Mouse (Mus musculus) testis, postnatal 14 days (tissue): ENCODE measurements around the gene Cd200r4.

Source experiments
- DNase-seq: peaks from one replicate; pipeline ENCODE4 v3.0.0; 2021; ENCODE audit warnings: low spot score

Cd200r4 gene

DNA sequence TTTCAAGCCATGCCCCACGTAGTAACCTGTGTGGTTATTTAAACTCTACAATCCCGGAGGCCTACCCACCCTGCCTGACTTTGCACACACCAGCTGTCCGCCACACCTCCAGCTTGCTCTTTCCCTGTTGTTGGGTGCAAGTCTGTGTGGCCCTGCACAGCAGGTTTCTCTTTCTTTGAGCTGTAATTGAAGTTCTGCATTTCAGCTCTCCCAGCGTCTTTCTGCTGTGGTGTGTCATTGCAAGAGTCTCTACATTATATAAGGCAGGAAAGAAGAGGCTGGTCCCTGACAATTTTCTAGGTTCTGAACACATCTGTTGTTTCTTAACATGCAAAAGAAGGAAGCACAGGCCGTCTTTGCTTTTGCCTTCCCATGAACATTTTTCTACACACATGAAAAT, 65.1 kb downstream of the Cd200r4 start:
- DNase-seq, result no peak

DNA sequence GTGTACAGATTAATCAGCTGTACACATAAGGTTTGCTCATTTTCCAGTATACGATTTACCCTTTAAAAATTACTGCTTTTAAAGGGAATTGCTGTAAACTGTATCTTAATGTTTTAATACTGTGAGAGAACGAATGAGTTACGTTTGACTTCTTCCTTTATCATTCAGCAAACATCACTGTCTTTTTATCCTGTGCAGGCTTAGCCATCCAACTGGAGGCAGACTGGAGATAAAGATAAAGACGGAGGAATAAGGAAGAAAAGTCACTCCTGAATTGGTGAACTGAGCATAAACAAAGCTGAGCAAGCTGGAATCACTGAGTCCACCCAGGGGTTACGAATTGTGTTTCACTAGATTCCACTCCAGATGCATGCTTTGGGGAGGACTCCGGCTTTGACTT, 66.1 kb downstream of the Cd200r4 start:
- no peak for DNase-seq
